Mouse (Mus musculus): Measurements from ENCODE around the gene Irf5.
"Not testable (repeated sequence)": the region's sequence is repeated elsewhere in the genome, so short reads cannot be mapped to it uniquely, and the experiment has no call there.

The Irf5 gene

DNA sequence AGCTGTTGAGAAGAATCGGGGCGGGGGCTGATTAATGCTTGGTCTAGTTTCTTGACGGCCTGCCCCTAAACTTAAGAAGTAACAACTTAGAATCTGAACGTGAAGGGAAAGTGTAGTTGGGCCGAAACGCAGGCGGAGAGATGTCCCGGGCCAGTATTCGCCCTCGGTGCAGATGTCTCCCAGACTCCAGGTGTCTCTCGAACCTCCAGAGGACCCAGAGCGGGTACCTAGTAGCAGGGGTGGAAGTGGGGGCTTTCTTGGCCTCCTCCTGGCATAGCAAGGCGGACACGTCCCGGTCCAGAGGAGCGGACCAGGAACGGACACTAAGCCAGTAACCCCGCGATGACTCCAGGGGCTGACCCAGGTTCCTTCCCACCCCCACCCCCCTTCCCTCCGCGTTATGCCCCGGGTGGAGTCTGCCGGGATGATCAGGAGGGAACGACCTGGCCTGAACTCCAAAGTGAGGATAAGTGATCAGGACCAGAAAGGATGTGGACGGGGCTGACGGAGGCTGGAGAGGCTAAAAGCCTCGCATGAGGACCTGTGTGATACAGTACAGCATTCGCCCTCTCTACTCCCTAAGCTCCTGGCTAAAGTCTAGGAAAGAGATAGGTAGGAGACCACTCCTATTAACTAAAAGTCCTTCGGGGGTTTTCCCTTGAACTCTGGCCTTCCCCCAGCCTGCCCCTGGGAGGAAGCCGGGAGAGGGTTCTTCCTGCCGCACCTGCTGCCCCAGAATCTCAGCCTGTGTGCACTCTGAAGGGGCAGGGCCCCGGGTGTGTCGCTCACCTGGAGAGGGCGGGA lies 1.1 kb downstream of the Irf5 start:
- DNase-seq: no peak

- no peak for DNase-seq
Observed at GRCm38 (mm10) chr6:29528165-29528505, 1.7 kb downstream of the Irf5 start.

DNA sequence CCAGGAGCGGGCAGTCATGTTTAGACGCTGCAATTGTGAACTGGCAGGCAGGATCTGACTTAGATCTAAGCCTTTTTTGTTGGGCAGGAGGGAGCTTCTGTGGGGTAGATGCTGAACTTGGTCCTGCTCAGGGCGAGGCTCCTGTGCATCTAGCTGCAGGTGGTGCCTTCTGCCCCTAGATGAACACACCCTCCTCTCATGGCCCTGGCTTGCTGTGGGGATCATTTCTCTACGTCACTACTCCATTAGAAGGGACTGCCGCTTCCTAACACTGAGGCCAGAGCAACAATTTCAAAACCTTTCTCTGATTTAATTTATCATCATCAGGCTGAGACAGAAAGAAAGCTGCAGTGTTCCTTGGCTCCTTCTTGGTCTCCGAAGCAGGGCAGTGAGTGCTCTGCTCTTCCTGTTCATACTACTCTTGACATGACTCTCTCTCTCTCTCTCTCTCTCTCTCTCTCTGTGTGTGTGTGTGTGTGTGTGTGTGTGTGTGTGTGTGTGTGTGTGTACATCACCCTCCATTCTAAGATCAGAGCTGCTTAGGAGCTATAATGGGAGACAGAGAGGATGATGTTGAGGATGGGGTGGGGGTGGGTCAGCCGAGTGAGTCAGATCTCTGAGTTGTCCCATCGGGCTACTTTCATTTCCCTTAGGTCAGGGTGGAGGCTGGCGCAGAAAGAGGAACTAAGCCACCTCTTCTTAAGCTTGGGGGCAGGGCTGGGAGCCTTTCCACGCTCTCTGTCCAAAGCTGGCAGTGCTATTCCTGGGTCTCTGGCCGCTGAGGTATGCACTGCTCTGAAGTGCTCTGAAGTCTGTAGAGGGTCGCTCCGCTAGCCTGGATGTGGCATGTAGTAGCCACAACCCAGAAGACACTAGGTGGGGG lies 2.4 kb downstream of the Irf5 start:
- peak; percentile 71 for DNase-seq

DNA sequence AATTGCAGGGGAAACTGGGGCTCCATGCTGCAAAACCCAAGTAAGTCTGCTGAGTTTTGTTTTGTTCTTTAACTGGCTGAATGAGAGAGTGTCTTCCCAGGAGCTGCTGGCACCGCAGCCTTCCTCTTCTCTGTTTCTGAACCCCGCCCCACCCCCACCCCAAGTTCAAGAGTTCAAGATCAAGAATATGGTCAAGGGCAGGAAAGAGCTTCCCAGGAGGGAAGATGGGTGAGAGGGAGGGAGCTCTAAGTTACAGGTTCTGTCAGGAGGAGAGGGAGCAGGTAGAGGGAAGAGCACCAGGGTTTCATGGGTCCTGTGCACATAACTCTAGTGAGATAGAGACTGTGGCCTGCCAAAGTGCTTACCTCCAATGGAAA lies 3.0 kb downstream of the Irf5 start:
- no peak for DNase-seq

GRCm38 (mm10) chr6:29530050-29530449 lies 3.6 kb downstream of the Irf5 start:
- no peak for DNase-seq

DNA sequence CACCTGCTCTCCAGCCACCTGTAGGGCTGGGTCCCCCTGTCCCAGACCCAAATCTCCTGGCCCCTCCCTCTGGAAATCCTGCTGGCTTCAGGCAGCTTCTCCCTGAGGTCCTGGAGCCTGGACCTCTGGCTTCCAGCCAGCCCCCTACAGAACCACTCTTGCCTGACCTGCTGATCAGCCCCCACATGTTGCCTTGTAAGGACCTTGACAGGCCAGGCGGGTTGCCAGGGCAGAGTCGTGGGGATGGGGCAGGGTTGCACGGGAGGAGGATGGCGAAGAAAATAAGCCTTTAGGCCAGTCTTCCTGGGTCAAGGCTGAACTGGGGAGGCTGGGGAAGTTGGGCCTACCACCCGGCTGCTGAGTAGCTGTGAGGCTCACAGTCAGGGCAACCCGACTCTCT lies 8.9 kb downstream of the Irf5 start:
- no peak for DNase-seq

DNA sequence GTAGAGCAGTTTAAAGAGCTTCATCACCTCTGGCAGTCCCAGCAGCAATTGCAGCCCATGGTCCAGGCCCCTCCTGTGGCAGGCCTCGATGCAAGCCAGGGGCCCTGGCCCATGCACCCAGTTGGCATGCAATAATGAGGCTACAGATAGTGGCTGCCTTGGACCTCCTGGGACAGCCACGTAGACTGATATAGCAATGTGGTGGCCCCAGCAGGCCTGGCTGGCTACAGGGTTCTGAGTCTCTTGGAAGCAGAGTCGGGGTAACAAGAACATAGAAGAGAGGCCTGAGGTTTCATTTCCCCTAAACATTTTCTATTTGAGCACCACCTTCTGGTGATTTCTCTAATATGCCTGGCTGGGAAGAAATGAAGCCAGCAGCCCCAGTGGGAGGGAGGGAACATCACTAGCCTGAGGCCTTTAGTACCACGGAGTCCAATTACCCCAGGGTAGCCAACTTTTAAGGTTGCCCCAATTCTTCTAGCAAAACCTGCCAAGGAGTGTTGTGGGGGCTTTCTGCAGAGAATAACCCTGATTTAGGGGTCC lies 10.3 kb downstream of the Irf5 start:
- no peak for DNase-seq

DNA sequence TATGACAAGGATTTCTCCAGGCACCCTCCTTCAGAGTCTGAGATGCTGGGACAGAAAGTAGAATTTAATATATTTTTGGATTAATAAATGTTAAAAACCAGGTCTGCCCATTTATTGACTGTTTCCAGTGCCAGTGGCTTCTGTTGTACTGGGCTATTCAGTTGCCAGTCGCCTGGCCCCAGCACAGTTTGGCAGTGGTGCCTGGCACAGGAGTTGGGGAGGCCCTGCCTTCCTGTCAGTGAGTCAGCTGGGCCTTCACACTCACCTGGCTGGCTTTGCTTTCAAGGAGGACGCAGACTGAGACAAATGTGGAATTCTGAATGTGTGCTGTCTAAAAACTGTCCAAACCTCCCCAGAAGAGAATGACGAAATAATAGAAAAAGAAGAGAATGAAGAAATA lies 10.8 kb downstream of the Irf5 start:
- no peak for DNase-seq

- no peak for DNase-seq
Observed at GRCm38 (mm10) chr6:29539502-29539901, 13.1 kb downstream of the Irf5 start.

- no peak for DNase-seq
Observed at GRCm38 (mm10) chr6:29540223-29540622, 13.8 kb downstream of the Irf5 start.

DNA sequence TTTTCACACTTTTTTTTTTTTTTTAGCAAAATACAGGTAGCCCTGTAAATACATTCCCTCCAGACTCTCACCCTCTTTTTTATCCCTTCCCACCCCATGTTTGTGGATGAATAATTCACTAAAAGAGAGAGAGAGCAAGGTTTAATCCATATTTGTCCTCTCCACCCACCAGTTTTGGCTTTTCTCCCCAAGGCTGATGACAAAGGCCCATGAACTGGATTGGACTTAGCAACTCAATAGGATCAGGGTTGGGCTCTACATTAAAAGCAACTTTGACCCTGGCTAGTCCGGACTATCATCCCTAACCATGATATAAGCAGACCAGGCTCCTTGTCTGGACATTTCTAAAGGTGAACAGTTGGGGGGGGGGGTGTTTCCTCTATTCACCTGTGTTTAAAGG lies 14.5 kb downstream of the Irf5 start:
- no peak for DNase-seq

DNA sequence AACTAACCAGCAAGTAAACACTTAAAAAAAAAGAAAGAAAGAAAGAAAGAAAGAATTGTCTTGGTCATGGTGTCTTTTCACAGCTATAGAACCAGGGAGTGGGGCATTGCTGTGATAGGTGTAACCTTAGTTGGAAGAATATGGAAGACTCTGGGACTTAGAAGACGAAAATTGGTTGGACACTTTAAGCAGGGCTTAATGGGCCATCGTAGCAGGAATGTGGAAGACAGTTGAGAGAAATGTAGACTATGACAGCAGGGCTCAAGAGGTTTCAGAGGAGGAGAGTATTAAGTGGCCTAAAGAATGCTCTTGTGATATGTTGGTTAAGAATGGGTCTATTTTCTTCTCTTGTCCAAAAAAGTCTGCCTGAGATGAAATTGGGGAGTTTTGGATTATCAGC lies 19.2 kb downstream of the Irf5 start:
- no peak for DNase-seq

GRCm38 (mm10) chr6:29547582-29547981 lies 21.2 kb downstream of the Irf5 start:
- DNase-seq: no peak

- DNase-seq: no peak
Observed at GRCm38 (mm10) chr6:29548086-29548485, 21.7 kb downstream of the Irf5 start.

- DNase-seq: no peak
Observed at GRCm38 (mm10) chr6:29552526-29552925, 26.1 kb downstream of the Irf5 start.

- DNase-seq: no peak
Observed at GRCm38 (mm10) chr6:29557112-29557511, 30.7 kb downstream of the Irf5 start.

GRCm38 (mm10) chr6:29576388-29576787 lies 50.0 kb downstream of the Irf5 start:
- DNase-seq: not testable (repeated sequence)

GRCm38 (mm10) chr6:29580770-29581169 lies 54.3 kb downstream of the Irf5 start:
- DNase-seq: no peak

GRCm38 (mm10) chr6:29581202-29581601 lies 54.8 kb downstream of the Irf5 start:
- no peak for DNase-seq
